Mouse (Mus musculus) liver, embryonic 11.5 days (tissue): Measurements from ENCODE around the gene Efcab11. TPM values are rescaled to one million over a fixed set of nuclear protein-coding genes. Genes with fewer than 3 reads are reported as not detected.

Source experiments
- ATAC-seq: fragments of 200-750 bp; cut with Nextera tagmentation; replicated peaks from 2 replicates; pipeline ENCODE4 v1.8.0; 2017; ENCODE audit warnings: moderate number of reproducible peaks, mild to moderate bottlenecking, moderate TSS enrichment, moderate library complexity; ENCODE audit not compliant: low FRiP score
- DNase-seq: peaks from one replicate; pipeline ENCODE4 v3.0.0-alpha.2; 2017; ENCODE audit warnings: low spot score
- H3K27ac ChIP-seq: fragments of 300-500 bp; sonication (generic); 2 replicates; pipeline ENCODE4 v1.5.1; 2014; ENCODE audit warnings: mild to moderate bottlenecking, low read depth, low read length, control low read depth
- H3K27me3 ChIP-seq: fragments of 300-500 bp; sonication (generic); replicated peaks from 2 replicates; pipeline ENCODE4 v1.6.1; 2014; ENCODE audit warnings: low read length, mixed read lengths; ENCODE audit not compliant: control insufficient read depth, insufficient read depth
- H3K36me3 ChIP-seq: fragments of 300-500 bp; sonication (generic); 2 replicates; pipeline ENCODE4 v1.6.1; 2014; ENCODE audit warnings: mild to moderate bottlenecking, low read length, moderate library complexity, mixed read lengths; ENCODE audit not compliant: control insufficient read depth, insufficient read depth
- H3K4me1 ChIP-seq: fragments of 300-500 bp; sonication (generic); replicated peaks from 2 replicates; pipeline ENCODE4 v1.6.1; 2014; ENCODE audit warnings: low read length, mixed read lengths; ENCODE audit not compliant: control insufficient read depth, insufficient read depth
- H3K4me2 ChIP-seq: fragments of 300-500 bp; sonication (generic); 2 replicates; pipeline ENCODE4 v1.6.1; 2014; ENCODE audit warnings: mild to moderate bottlenecking, control low read depth, moderate library complexity
- H3K4me3 ChIP-seq: fragments of 300-500 bp; sonication (generic); 2 replicates; pipeline ENCODE4 v1.5.1; 2014; ENCODE audit warnings: low read depth, low read length, control low read depth
- H3K9ac ChIP-seq: fragments of 300-500 bp; sonication (generic); 2 replicates; pipeline ENCODE4 v1.6.1; 2014; ENCODE audit warnings: low read depth, low read length, control low read depth
- H3K9me3 ChIP-seq: fragments of 300-500 bp; sonication (generic); 2 replicates; pipeline ENCODE4 v1.6.1; 2016; ENCODE audit warnings: low read length, inconsistent platforms, mixed read lengths; ENCODE audit not compliant: control insufficient read depth
- WGBS: fragments of 180-500 bp; shearing (Covaris S2); extraction: QIAGEN DNeasy Blood & Tissue Kit; methylation state at CpG from one replicate; pipeline ENCODE4 v1.1.7; 2014; 5-methylcytosine and 5-hydroxymethylcytosine counted together
- polyA plus RNA-seq: library from polyadenylated mRNA; unstranded; fragments of >200 nt; fragmentation: Nextera tagmentation; extraction: Ambion mirVana; gene quantifications from 2 replicates; pipeline ENCODE4 v1.2.1, GENCODE M21; 2014

The Efcab11 gene
- polyA plus RNA-seq, 1 experiment from 2014 or later: 8.9 TPM

DNA sequence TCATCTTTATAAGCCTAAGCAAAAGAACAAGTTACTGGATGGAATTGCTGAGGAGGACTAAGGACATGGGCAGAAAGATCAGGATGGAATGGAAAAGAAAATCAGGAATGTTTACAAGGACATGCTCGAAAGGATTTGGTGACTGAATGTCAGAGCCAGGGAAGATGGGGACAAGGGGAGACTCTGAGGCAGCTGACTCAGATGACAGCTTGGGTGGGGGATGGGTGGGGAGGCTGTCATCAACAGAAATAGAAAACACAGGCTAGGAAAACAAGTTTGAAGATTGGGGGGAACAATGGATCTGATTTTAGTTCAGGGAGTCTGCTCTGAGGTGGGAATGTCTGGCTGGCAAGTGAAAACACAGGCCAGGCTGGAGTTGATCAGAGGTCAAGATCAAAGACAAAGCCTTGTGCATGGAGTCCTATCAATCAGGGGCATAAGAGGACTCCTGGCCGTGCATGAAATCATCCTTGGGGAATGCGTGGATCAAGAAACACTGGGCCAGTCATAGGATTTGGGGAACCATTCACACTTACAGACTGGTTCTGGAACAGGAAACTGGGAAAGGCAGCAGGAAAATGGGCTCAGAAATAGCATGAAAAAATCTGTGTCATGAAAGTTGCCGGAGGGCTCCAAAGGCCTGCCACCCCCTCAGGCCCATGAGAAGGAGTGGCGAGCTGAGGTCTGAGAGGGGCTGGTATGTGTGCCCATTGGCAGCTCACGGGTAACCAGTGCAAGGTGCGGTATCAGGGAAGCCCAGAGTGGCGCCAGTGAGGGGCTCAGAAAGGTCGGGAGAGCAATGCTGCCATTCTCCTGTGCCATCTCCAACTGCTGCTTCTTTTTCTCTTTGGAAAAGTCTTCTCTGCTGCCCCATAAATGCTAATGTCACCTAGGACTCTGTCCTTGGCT lies 168.9 kb downstream of the Efcab11 start:
- H3K9me3 ChIP-seq: no peaks in the 10 kb centered on the region
- no peak overlapping the region for H3K4me3 ChIP-seq
- no peaks in the 10 kb centered on the region for H3K4me1 ChIP-seq
- H3K9ac ChIP-seq: no peak overlapping the region
- WGBS: 70% methylated on average over 9 of the region's 9 CpGs
- no peaks in the 10 kb centered on the region for H3K36me3 ChIP-seq
- H3K4me2 ChIP-seq: no peak overlapping the region
- H3K27me3 ChIP-seq: no peaks in the 10 kb centered on the region
- ATAC-seq: no peak
- no peak overlapping the region for H3K27ac ChIP-seq
- DNase-seq: no peak

GRCm38 (mm10) chr12:99712214-99712613 lies 172.0 kb downstream of the Efcab11 start:
- no peaks in the 10 kb centered on the region for H3K36me3 ChIP-seq
- H3K4me1 ChIP-seq: no peaks in the 10 kb centered on the region
- no peak overlapping the region for H3K4me2 ChIP-seq
- no peaks in the 10 kb centered on the region for H3K9me3 ChIP-seq
- H3K9ac ChIP-seq: no peak overlapping the region
- no peak for DNase-seq
- ATAC-seq: no peak
- H3K27ac ChIP-seq: no peak overlapping the region
- H3K27me3 ChIP-seq: no peaks in the 10 kb centered on the region
- 57% methylated on average over 5 of the region's 5 CpGs for WGBS
- no peak overlapping the region for H3K4me3 ChIP-seq

DNA sequence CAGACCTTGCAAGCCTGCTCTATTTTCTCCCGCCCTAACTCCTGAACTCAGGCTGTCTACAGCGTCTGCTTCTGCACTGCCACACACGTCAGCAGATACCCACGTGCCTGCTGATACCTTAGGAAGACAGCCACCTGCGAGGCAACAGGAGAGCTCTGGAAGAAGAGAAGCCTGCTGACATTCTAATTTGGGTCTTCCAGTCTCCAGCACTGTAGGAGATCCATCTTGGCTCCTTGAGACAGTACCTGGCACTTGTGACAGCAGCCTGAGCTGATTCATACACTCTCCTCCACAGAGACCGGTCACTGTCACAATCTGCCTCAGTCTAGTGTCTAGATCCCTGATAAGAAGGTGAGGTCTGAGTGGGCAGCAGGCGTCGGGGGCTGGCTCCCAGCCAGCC lies 182.0 kb downstream of the Efcab11 start:
- Histone ChIP-seq H3K36me3 (no peaks in the 10 kb centered on the region), H3K4me3 (no peak overlapping the region), H3K4me2 (no peak overlapping the region), H3K27ac (no peak overlapping the region), H3K4me1 (no peaks in the 10 kb centered on the region), H3K9ac (no peak overlapping the region), H3K9me3 (no peaks in the 10 kb centered on the region), H3K27me3 (no peaks in the 10 kb centered on the region)
- ATAC-seq: no peak
- no peak for DNase-seq
- 77% methylated on average over 8 of the region's 8 CpGs for WGBS

- ATAC-seq: no peak
- Histone ChIP-seq H3K36me3 (no peaks in the 10 kb centered on the region), H3K9me3 (no peaks in the 10 kb centered on the region), H3K4me2 (no peak overlapping the region), H3K4me3 (no peak overlapping the region), H3K27me3 (no peaks in the 10 kb centered on the region), H3K4me1 (no peaks in the 10 kb centered on the region), H3K27ac (no peak overlapping the region), H3K9ac (no peak overlapping the region)
- DNase-seq: no peak
- 64% methylated on average over 7 of the region's 7 CpGs for WGBS
Measured at GRCm38 (mm10) chr12:99700380-99700779, 183.9 kb downstream of the Efcab11 start.

DNA sequence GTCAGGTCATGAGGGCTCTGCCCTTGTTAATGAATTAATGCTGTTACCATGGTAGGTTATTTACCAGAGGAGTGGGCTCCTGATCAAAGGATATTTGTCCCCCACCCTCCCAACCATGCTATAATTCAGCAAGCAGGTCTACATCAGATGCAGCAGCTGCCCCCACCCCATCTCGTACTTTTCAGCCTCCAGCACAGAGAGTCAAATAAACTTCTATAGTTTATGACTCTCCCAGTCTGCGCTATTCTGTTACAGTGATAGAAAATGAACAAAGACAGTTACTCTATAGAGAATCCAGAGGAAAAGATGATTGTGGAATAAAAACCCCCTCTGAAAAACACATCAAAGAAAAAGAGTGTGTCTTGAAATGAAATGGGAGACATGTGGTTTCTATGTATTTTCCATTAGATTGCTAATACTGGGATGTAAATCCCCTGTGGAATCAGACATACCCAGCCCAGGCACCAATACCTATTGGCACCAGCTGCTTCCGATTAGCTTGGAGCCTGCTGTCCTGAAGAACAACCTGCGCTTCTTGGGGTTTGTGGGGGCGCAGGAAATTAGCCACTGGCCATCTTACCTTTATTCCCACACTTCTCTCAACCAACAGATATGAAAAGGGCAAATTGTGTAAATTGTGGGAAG lies 184.7 kb downstream of the Efcab11 start:
- DNase-seq (no peak), ATAC-seq (no peak)
- no peaks in the 10 kb centered on the region for H3K9me3 ChIP-seq
- no peak overlapping the region for H3K4me3 ChIP-seq
- H3K9ac ChIP-seq: no peak overlapping the region
- no peak overlapping the region for H3K27ac ChIP-seq
- no peaks in the 10 kb centered on the region for H3K36me3 ChIP-seq
- 77% methylated on average over 5 of the region's 5 CpGs for WGBS
- H3K4me1 ChIP-seq: no peaks in the 10 kb centered on the region
- no peak overlapping the region for H3K4me2 ChIP-seq
- H3K27me3 ChIP-seq: no peaks in the 10 kb centered on the region

DNA sequence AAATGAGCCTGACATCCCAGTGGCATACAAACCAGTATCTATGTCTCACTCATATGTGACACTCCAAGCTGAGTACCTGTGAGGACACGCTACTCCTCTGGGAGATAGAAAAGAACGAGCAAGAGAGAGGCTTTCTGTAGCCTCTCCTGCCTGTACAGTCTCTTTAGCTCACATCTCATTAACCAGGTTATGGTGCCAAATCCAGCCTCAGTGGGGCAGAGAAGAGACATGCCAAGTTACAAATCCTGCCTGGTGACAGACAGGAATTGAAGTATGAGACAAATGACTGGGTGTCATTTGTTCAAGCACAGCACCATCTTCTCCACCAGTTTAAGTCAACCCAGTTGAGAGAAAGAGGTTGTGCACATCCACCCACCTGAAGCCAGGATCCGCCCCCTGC lies 190.2 kb downstream of the Efcab11 start:
- ATAC-seq (no peak), DNase-seq (no peak)
- no peaks in the 10 kb centered on the region for H3K36me3 ChIP-seq
- H3K9ac ChIP-seq: no peak overlapping the region
- no peaks in the 10 kb centered on the region for H3K4me1 ChIP-seq
- H3K9me3 ChIP-seq: no peaks in the 10 kb centered on the region
- 92% methylated on average over 3 of the region's 3 CpGs for WGBS
- H3K27me3 ChIP-seq: no peaks in the 10 kb centered on the region
- H3K4me2 ChIP-seq: no peak overlapping the region
- H3K4me3 ChIP-seq: no peak overlapping the region
- H3K27ac ChIP-seq: no peak overlapping the region

GRCm38 (mm10) chr12:99686418-99686992 lies 197.7 kb downstream of the Efcab11 start:
- H3K4me1 ChIP-seq: peaks cover 3% of the 10 kb centered on the region; the same call in 1 of the 2 replicates
- no peak overlapping the region for H3K27ac ChIP-seq
- no peak overlapping the region for H3K4me2 ChIP-seq
- no peaks in the 10 kb centered on the region for H3K9me3 ChIP-seq
- no peak for ATAC-seq
- no peak overlapping the region for H3K9ac ChIP-seq
- DNase-seq: no peak
- WGBS: 69% methylated on average over 6 of the region's 6 CpGs
- H3K27me3 ChIP-seq: no peaks in the 10 kb centered on the region
- H3K4me3 ChIP-seq: no peak overlapping the region
- H3K36me3 ChIP-seq: no peaks in the 10 kb centered on the region

GRCm38 (mm10) chr12:99685451-99686100 lies 198.7 kb downstream of the Efcab11 start:
- 68% methylated on average over 11 of the region's 11 CpGs for WGBS
- Histone ChIP-seq H3K4me1 (peaks cover 3% of the 10 kb centered on the region; the same call in 1 of the 2 replicates), H3K9me3 (no peaks in the 10 kb centered on the region), H3K27me3 (no peaks in the 10 kb centered on the region), H3K4me2 (no peak overlapping the region), H3K36me3 (no peaks in the 10 kb centered on the region), H3K9ac (no peak overlapping the region), H3K4me3 (no peak overlapping the region), H3K27ac (no peak overlapping the region)
- ATAC-seq: no peak
- no peak for DNase-seq
